Mouse (Mus musculus) heart, postnatal 0 days (tissue): ENCODE measurements around the gene Igf1r.

Source experiments
- CTCF ChIP-seq: IDR thresholded peaks from 2 replicates; pipeline ENCODE4 v1.5.1; 2016; ENCODE audit warnings: antibody characterized with exemption, control low read depth, low read depth
- EP300 ChIP-seq: IDR thresholded peaks from 2 replicates; pipeline ENCODE4 v1.6.1; 2016; ENCODE audit warnings: antibody characterized with exemption, low read depth

DNA sequence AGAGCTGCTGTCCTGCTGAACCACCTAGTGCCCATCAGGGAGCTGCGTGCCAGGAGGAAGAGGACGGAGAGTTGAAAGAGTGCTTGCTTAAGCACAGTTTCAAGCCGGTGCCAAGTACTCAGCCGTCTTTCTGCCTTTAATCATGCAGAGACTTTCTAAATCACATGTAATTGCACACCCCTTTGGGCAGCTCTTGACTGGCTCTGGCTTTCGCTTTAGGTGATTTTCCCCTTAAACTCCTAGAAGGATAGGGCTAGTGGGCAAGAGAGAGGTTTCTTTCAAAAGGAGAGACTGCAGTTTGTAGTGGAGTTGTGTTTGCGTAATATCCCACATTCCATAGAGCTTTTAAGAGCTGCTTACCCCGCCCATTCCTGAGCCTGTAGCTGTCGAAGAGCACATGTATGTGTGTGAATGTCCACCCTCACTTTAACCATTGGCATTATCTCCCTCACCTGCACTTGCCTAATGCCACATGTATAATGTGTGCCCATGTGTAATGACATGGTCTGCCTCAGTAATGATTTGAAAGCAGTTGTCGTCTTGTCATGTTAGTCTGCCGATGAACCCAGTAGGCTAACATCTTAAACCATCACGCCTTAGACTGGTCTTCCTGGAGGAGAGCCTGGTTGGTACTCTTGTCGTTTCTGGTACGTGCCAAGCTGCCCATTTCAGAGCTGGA is 109.7 kb downstream of the Igf1r start:
- TF ChIP-seq CTCF, result no peak
- TF ChIP-seq EP300, result no peak
